Mouse (Mus musculus): ENCODE data around the gene Spag5. TPM values are rescaled to one million over a fixed set of nuclear protein-coding genes. Genes with fewer than 3 reads are reported as not detected.
A peak's percentile ranks its signal among the peaks of the same experiment; 100 is the strongest.
"Not testable (repeated sequence)": the region's sequence is repeated elsewhere in the genome, so short reads cannot be mapped to it uniquely, and the experiment has no call there.

The Spag5 gene
- 1 to 10 TPM; 5.2 to 6.2 TPM for total RNA-seq (2021)

- DNase-seq: peak; percentile 91
- intact Hi-C loops (cut with DNase I): no loop called here
These were observed at the start of gene Spag5 for GRCm38 (mm10) chr11:78301357-78302084. TSS of gene Spag5 (plus strand) at chr11:78301529.

DNA sequence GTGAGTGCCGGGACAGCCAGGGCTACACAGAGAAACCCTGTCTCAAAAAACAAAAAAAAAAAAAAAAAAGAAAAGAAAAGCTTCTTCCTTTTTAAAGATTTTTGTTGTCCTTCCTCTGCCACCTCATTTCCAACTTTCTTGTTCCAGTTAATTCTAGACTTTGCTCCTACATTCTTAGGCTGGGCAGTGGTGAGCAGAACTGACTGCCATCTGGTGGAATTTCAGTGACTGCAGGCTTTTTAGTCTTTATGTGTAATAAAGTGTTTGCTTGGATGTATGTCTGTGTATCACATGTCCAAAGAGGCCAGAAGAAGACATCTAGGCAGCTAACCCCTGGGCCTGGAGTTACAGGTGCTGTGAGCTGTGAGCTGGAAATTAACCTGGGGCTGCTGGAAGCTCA lies 44.7 kb upstream of the Spag5 start:
- DNase-seq: no peak
- intact Hi-C loops (cut with DNase I): no loop called here

GRCm38 (mm10) chr11:78260489-78261258 lies 40.7 kb upstream of the Spag5 start:
- intact Hi-C loops (cut with DNase I): no loop called here
- DNase-seq: no peak

DNA sequence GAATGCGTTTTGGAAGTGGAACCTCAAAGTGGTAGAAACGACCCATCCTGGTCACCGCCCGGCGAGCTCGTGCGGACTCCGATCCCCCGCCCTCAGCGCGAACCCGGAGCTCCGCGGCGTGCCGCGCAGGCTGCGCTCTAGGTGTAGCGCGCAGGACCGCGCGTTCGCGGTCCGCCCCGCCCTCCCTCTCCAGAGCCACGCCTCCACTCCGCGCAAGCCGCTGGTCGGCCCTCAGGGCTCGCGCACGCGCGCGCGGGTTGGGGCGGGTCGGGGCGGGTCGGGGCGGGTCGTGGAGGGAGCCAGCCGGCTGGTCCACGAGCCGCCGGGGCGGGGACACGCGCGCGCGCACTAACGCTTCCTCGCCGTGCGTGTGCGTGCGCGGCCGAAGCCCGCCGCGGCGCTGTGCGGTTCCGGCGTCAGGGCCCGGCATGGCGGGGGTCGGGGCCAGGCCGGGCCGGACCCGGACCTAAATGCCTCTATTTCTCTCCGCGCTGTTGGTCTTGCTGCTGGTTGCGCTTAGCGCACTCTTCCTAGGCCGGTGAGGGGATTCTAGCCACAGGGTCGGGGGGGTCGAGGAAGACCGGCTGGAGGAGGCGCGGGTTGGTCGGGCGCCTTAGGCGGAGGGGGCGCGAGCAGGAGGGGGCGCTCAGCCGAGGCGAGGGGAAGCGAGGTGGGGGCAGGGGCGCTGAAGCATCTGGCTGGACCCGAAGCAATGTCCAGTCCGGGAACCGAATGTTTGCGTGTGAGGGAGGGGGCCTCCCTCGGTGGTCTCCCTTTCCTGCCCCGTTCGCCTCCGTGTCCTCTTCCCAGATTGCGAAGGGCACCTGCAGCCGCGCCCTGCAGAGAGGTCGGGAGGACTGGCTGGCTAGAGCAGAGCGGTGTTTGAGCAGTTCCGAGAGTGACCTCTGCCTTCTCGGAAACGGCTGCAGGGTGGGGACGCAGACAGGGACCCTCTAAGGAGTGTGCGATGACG lies 39.7 kb upstream of the Spag5 start, which contains the start of gene 2610507B11Rik:
2610507B11Rik (plus strand) TSS at position 373 of the 973 bp plus-strand sequence.
- intact Hi-C loops (cut with DNase I): no loop called here
- peak; percentile 97 for DNase-seq

- intact Hi-C loops (cut with DNase I): no loop called here
- peak; percentile 69 for DNase-seq
These were observed 38.8 kb upstream of the Spag5 start for GRCm38 (mm10) chr11:78262550-78262949.

GRCm38 (mm10) chr11:78265571-78265970 lies 35.8 kb upstream of the Spag5 start:
- no peak for DNase-seq
- intact Hi-C loops (cut with DNase I): loop anchor here (5.0 kb wide), 1 partner anchor 43 kb away; no protein-coding TSS in a partner anchor

DNA sequence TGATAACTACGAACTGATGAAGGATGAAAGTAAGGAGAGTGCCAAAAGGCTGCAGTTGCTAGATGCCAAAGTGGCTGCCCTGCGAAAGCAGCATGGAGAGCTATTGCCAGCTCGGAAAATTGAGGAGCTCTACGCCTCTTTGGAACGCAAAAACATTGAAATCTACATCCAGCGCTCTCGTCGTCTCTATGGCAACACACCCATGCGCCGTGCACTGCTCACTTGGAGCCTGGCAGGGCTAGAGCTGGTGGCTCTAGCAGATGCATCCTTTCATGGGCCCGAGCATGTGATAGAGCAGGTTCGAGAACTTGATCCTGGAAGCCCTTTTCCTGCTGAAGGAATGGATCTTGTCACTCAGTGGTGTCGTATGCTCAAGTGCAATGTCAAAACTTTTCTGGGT lies 29.3 kb upstream of the Spag5 start:
- no peak for DNase-seq
- intact Hi-C loops (cut with DNase I): no loop called here

DNA sequence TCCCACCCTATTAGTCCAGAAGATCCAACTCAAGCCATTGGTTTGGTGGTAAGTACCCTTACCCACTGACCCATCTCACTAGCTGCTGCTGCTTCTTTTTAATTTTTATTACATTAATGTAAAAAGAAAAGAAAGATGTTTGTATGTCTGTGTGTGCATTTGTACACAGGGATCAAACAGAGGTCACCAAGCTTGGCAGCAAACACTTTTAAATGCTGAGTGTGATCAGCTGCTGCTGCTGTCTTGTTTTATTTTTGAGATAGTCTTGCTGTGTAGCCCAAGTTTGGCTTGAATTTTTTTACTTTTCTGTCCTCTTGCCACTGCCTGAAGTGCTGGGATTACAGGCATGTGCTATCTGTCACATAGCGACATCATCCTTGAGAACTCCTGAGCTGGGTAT lies 25.7 kb upstream of the Spag5 start:
- no peak for DNase-seq
- intact Hi-C loops (cut with DNase I): no loop called here

DNA sequence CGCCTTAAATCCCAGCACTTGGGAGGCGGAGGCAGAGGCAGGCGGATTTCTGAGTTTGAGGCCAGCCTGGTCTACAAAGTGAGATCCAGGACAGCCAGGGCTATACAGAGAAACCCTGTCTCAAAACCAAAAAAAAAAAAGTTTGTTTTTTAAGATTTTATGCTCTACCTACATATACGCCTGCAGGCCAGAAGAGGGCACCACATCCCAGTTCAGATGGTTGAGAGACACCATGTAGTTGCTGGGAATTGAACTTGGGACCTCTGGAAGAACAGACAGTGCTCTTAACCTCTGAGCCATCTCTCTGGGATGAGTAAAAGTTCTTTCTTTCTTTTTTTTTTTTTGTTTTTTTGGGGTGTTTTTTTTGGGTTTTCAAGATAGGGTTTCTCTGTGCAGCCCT lies 25.2 kb upstream of the Spag5 start:
- intact Hi-C loops (cut with DNase I); DNase-seq: not testable (repeated sequence)

- DNase-seq: no peak
- intact Hi-C loops (cut with DNase I): no loop called here
These were observed 22.5 kb upstream of the Spag5 start for GRCm38 (mm10) chr11:78278853-78279252.

- intact Hi-C loops (cut with DNase I): no loop called here
- DNase-seq: no peak
These were observed 21.7 kb upstream of the Spag5 start for GRCm38 (mm10) chr11:78279586-78279985.

- no peak for DNase-seq
- intact Hi-C loops (cut with DNase I): no loop called here
These were observed 12.1 kb upstream of the Spag5 start for GRCm38 (mm10) chr11:78289146-78289763.

- intact Hi-C loops (cut with DNase I): no loop called here
- no peak for DNase-seq
These were observed 10.7 kb upstream of the Spag5 start, which contains the start of gene BC030499 for GRCm38 (mm10) chr11:78290654-78291053. TSS of gene BC030499 (plus strand) at chr11:78290841.

DNA sequence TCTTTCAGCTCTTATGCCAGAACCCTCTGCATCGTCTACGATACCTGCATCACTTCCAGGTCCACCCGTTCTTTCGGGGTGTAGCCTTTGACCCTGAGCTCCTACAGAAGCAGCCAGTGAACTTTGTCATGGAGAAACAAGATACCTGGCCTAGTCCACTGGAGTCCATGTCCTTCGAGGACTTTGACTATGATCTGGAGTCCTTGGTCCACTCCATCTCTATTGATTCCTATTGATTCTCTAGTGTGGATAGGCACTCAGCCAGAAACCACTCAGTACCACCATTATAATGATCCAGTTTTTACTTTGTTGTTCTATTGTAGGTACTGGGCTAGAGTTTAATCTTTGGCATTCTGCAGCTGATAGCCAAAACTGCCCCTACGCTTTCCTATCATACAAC lies 6.7 kb upstream of the Spag5 start:
- intact Hi-C loops (cut with DNase I): no loop called here
- DNase-seq: no peak

GRCm38 (mm10) chr11:78300917-78301316 lies 412 bp upstream of the Spag5 start:
- DNase-seq: no peak
- intact Hi-C loops (cut with DNase I): no loop called here

GRCm38 (mm10) chr11:78305272-78305671 lies 3.9 kb downstream of the Spag5 start:
- no peak for DNase-seq
- intact Hi-C loops (cut with DNase I): no loop called here

DNA sequence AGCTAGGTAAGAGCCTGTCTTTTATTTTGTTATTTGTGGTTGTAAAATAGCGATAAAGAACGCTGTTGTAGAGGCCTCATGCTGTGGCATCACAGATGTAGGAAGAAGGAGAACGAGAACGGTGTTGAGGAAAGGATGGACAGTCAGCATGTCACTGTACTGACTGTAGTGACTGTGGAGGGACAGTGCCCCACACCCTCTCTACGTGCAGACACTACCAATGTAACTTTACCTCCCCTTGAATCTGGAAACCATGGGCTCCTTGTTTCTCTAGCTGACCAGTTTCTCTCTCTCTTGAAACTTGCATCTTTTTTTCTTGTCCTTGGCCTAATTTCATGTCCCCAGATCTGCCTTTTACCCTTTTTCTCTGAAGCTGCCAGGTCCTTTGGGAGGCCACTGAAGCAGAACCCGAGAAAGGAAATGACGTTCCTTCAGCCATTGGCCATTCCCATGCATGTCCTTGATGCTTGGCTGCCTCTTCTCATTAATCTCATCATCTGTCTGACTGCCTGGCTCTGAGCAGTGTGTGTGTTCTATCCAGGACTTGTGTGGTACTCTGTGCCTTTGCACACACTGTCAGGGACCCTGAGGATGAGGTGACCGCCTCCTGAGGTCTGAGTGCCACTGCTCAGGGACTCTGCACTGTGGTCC lies 9.7 kb downstream of the Spag5 start:
- intact Hi-C loops (cut with DNase I): no loop called here

DNA sequence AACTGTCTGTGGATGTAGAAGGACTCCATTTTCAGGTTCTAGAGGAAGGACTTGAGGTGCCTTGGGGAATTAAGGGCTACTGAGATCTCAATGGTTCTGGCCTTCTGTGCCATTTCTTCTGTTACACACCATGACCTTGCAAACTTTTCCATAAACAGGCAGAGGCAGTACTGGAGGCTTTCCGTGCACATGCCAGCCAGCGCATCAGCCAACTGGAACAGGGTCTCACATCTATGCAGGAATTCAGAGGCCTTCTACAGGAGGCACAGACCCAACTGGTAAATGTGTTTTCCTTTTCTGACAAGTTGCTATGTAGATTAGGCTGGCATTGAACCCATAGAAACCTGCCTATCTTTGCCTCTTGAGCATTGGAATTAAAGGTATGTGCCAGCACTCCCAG lies 12.3 kb downstream of the Spag5 start:
- intact Hi-C loops (cut with DNase I): no loop called here

More for the DNA sequence above, 9.7 kb downstream of the Spag5 start:
- DNase-seq: no peak

GRCm38 (mm10) chr11:78318411-78318810 lies 17.1 kb downstream of the Spag5 start:
- no peak for DNase-seq

More for the DNA sequence above, 12.3 kb downstream of the Spag5 start:
- DNase-seq: no peak

More at GRCm38 (mm10) chr11:78318411-78318810, 17.1 kb downstream of the Spag5 start:
- intact Hi-C loops (cut with DNase I): no loop called here
